Mouse (Mus musculus) hindbrain, embryonic 11.5 days (tissue): ENCODE data around the gene Gm3336. TPM values are rescaled to one million over a fixed set of nuclear protein-coding genes. Genes with fewer than 3 reads are reported as not detected.
A peak's percentile ranks its signal among the peaks of the same experiment; 100 is the strongest.

Experiments used
- ATAC-seq: fragments of 200-750 bp; cut with Nextera tagmentation; 2 replicates; pipeline ENCODE4 v1.8.0; 2017; ENCODE audit warnings: mild to moderate bottlenecking, moderate TSS enrichment, moderate library complexity; ENCODE audit not compliant: low FRiP score
- DNase-seq: peaks from one replicate; pipeline ENCODE4 v3.0.0-alpha.2; 2015; ENCODE audit warnings: low spot score
- H3K27ac ChIP-seq: fragments of 300-500 bp; sonication (generic); 2 replicates; pipeline ENCODE4 v1.5.1; 2014; ENCODE audit warnings: mild to moderate bottlenecking, low read depth, low read length
- H3K27me3 ChIP-seq: fragments of 300-500 bp; sonication (generic); 2 replicates; pipeline ENCODE4 v1.6.1; 2014; ENCODE audit warnings: mild to moderate bottlenecking, low read length, moderate library complexity, mixed read lengths; ENCODE audit not compliant: control insufficient read depth, insufficient read depth
- H3K36me3 ChIP-seq: fragments of 300-500 bp; sonication (generic); 2 replicates; pipeline ENCODE4 v1.6.1; 2014; ENCODE audit warnings: mild to moderate bottlenecking, low read length, moderate library complexity, mixed read lengths; ENCODE audit not compliant: control insufficient read depth, insufficient read depth
- H3K4me1 ChIP-seq: fragments of 300-500 bp; sonication (generic); replicated peaks from 2 replicates; pipeline ENCODE4 v1.6.1; 2014; ENCODE audit warnings: low read length, mixed read lengths; ENCODE audit not compliant: control insufficient read depth, insufficient read depth
- H3K4me2 ChIP-seq: fragments of 300-500 bp; sonication (generic); replicated peaks from 2 replicates; pipeline ENCODE4 v1.6.1; 2014; ENCODE audit warnings: mild to moderate bottlenecking, low read depth, low read length
- H3K4me3 ChIP-seq: fragments of 300-500 bp; sonication (generic); 2 replicates; pipeline ENCODE4 v1.5.1; 2014; ENCODE audit warnings: low read depth, low read length
- H3K9ac ChIP-seq: fragments of 300-500 bp; sonication (generic); 2 replicates; pipeline ENCODE4 v1.6.1; 2014; ENCODE audit warnings: low read depth, low read length
- H3K9me3 ChIP-seq: fragments of 300-500 bp; sonication (generic); 2 replicates; pipeline ENCODE4 v1.6.1; 2016; ENCODE audit warnings: low read length; ENCODE audit not compliant: control insufficient read depth
- WGBS: fragments of 180-500 bp; shearing (Covaris S2); extraction: QIAGEN DNeasy Blood & Tissue Kit; methylation state at CpG from one replicate; pipeline ENCODE4 v1.1.7; 2014; 5-methylcytosine and 5-hydroxymethylcytosine counted together
- polyA plus RNA-seq: library from polyadenylated mRNA; unstranded; fragments of >200 nt; fragmentation: Nextera tagmentation; extraction: Ambion mirVana; gene quantifications from 2 replicates; pipeline ENCODE4 v1.2.1, GENCODE M21; 2014

Gm3336 gene
- polyA plus RNA-seq, 1 experiment from 2014 or later: not detected

DNA sequence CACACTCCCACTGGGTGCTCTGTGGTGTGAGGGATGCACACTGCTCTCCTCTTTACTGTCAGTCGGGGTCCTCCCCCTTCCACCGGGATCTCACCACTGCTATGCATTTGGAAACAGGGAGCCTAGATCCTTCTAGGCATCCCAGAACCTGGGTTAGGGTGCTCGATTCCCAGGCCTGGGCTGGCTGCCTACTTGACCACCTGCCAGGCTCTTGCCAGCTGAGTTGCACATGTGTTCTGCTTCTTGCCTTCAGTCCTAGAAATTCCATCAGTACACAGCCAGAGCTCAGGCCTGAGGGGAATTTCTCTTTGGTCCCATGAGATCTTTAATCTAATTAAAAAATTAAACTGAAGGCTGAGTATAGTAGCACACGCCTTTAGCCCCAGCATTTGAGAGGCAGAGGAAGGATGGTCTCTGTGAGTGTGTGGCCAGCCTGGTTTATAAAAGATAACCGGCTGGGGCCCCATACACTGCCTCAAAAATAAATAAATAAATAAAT lies 28.4 kb upstream of the Gm3336 start:
- Histone ChIP-seq H3K27me3 (no peaks in the 10 kb centered on the region), H3K4me2 (no peak overlapping the region), H3K9ac (no peak overlapping the region), H3K4me1 (peaks cover 8% of the 10 kb centered on the region; the same call in 1 of the 2 replicates), H3K27ac (no peak overlapping the region), H3K36me3 (no peaks in the 10 kb centered on the region), H3K9me3 (no peaks in the 10 kb centered on the region), H3K4me3 (no peak overlapping the region)
- ATAC-seq (no peak), DNase-seq (no peak)
- 85% methylated on average over 5 of the region's 5 CpGs for WGBS

DNA sequence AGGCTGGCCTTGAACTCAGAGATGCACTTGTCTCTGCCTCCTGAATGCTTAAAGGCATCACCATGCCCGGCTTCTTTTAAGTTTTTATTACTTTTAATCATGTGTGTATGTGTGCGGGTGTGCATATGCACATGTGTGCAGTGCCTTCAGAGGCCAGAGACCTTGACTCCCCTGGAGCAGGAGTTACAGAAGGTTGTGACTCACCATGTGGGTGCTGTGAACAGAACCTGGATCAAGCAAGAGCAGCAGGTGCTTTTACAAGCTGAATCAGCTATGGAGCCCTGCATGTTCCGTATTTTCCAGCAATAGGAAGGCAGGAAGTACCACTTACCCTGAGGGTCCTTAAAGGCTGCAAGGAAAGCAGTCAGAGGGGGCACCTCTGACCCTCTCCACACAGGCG lies 27.1 kb upstream of the Gm3336 start:
- no peaks in the 10 kb centered on the region for H3K27me3 ChIP-seq
- peak overlapping the region; percentile 69 for H3K9ac ChIP-seq
- no peaks in the 10 kb centered on the region for H3K9me3 ChIP-seq
- DNase-seq (no peak), ATAC-seq (peak; percentile 1; the same call in 1 of the 2 replicates)
- no peaks in the 10 kb centered on the region for H3K36me3 ChIP-seq
- H3K4me1 ChIP-seq: peaks cover 11% of the 10 kb centered on the region
- peak overlapping the region; percentile 18; the same call in 1 of the 2 replicates for H3K4me3 ChIP-seq
- H3K27ac ChIP-seq: peak overlapping the region; percentile 84
- peak overlapping the region; percentile 54 for H3K4me2 ChIP-seq
- 54% methylated on average over 4 of the region's 4 CpGs for WGBS

DNA sequence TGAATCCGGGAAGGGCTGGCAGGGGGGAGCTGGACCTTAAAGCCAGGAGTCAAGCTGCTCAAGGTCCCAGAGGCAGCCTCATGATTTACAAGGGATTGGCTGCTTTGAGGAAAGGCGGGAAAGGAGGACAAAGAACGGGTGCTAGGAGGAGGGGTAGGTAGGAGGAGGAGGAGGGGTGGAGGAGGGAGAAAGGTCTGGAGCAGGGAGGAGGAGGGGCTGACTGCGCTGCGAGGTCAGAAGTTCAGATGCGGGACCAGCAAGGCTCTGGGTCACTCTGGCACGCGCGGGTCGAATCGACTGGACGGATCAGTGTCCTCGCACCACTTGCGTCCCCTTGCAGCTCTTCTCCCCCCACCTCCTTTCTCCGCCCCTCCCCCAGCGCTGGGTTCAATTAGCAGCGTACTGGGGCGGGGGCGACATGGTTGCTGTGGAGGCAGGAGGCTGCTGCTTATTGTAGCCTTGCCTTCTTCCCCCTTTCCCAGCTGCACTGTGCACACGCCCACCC lies 26.6 kb upstream of the Gm3336 start:
- no peaks in the 10 kb centered on the region for H3K9me3 ChIP-seq
- H3K36me3 ChIP-seq: no peaks in the 10 kb centered on the region
- no peaks in the 10 kb centered on the region for H3K27me3 ChIP-seq
- peak overlapping the region; percentile 84 for H3K27ac ChIP-seq
- H3K4me1 ChIP-seq: peaks cover 16% of the 10 kb centered on the region
- H3K4me2 ChIP-seq: peak overlapping the region; percentile 54
- H3K9ac ChIP-seq: peak overlapping the region; percentile 69
- DNase-seq (peak; percentile 87), ATAC-seq (peak; percentile 77)
- under 1% methylated on average over 20 of the region's 20 CpGs for WGBS
- H3K4me3 ChIP-seq: peak overlapping the region; percentile 18

DNA sequence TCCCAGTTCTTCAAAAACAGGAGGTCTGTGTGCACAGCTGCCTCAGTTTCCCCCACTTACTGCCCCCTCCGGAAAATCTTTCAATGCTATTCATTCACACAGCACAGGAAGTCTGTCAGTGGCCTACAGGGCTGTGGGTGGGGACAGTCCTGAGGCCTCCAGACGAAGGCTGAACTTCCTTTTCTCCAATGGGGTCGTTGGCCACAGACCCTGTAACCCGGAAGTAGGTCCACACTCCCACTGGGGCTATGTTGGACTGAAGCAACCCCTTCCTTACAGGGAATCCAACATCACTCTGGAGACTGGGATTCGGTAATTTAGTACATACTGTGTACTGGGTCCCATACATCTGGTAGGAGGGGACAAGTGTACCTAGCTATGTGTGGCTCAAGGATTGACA lies 24.7 kb upstream of the Gm3336 start:
- ATAC-seq (no peak), DNase-seq (no peak)
- no peak overlapping the region for H3K9ac ChIP-seq
- no peaks in the 10 kb centered on the region for H3K36me3 ChIP-seq
- H3K4me3 ChIP-seq: no peak overlapping the region
- no peak overlapping the region for H3K27ac ChIP-seq
- H3K4me1 ChIP-seq: peaks cover 23% of the 10 kb centered on the region
- 72% methylated on average over 5 of the region's 5 CpGs for WGBS
- H3K4me2 ChIP-seq: no peak overlapping the region
- no peaks in the 10 kb centered on the region for H3K27me3 ChIP-seq
- no peaks in the 10 kb centered on the region for H3K9me3 ChIP-seq

DNA sequence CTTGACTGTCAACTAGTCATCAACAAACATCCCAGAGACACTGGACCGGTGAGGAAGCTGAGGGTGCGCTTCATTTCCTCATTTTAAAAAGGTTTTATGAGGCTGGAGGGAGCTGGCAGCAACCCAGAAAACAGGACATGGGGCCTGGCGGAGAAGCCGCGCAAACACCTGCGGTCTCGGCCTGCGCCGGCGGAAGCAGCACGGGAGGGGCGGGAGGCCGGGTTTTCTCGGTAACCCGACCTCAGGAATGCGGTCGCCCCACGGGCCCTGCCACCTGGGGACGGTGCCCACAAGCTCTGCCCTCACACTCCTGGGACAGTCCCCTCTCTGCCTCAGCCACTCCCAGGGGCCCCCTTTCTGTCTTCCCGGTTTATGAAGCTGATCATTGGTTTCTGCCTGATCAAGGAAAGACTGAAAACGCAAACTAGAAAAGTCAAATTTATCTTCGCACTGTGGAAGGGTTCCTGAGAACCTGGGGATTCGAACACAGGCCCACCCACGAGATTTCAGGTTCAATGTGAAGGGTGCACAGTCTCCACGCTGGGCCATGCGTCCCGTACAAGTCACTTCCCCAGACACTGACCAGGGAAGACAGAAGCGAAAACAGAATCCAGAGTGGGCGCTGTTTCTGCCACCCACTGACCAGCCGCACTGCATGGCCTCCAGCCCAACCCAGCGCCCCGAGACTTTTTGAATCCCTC lies 22.9 kb upstream of the Gm3336 start:
- no peaks in the 10 kb centered on the region for H3K36me3 ChIP-seq
- peaks cover 23% of the 10 kb centered on the region for H3K4me1 ChIP-seq
- no peak for ATAC-seq

DNA sequence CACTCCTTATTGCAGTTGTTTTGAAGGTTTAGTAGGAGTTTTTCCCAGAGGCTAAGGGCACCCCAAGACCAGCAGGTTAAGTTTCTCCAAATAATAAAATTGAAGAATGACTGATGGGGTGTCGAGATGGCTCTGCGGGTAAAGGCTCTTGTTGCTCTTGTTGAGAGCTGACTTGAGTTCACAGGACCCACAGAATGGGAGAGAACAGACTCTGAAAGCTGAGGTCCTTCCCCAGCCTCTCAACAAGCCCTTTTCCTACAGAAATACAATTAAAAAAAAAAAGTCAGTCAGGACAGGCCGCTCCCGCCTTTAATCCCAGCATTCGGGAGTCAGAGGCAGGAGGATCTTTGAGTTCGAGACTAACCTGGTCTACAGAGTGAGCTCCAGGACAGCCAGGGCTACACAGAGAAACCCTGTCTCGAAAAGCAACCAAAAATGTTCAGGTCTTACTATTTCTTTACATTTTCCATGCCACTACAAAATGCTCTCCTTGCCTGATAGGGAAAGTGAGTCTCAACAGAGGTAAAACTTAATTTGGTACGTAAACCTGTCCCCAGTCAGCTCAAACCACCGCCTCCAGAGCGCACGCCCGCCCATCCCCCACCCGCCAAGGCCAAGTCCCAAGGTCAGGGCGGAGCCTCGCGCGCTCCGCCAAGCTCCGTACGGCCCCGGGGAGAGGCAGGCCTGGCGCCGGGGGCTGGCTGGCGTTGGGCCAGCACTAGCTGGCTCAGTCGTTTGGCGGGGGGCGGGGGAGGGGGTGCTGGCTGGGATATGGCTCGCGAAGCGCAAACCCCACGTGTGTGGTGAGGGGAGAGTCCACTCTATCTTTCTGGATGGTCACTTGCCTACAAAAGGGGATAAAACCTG lies 22.1 kb upstream of the Gm3336 start:
- Histone ChIP-seq H3K9me3 (no peaks in the 10 kb centered on the region), H3K4me3 (no peak overlapping the region; the same call in 1 of the 2 replicates), H3K27me3 (no peaks in the 10 kb centered on the region), H3K4me2 (peak overlapping the region; percentile 50), H3K4me1 (peaks cover 26% of the 10 kb centered on the region), H3K9ac (peak overlapping the region; percentile 40; the same call in 1 of the 2 replicates), H3K36me3 (no peaks in the 10 kb centered on the region), H3K27ac (peak overlapping the region; percentile 68)
- 5% methylated on average over 31 of the region's 31 CpGs for WGBS
- DNase-seq (peak; percentile 84), ATAC-seq (no peak)

More for the DNA sequence above, 22.9 kb upstream of the Gm3336 start:
- no peak for DNase-seq
- 31% methylated on average over 32 of the region's 32 CpGs for WGBS
- H3K4me3 ChIP-seq: no peak overlapping the region
- H3K4me2 ChIP-seq: no peak overlapping the region
- no peaks in the 10 kb centered on the region for H3K9me3 ChIP-seq
- peak overlapping the region; percentile 58 for H3K27ac ChIP-seq
- H3K9ac ChIP-seq: 0 out of 2 replicates have a peak overlapping the region, but pooled peaks have one; percentile 7
- no peaks in the 10 kb centered on the region for H3K27me3 ChIP-seq

DNA sequence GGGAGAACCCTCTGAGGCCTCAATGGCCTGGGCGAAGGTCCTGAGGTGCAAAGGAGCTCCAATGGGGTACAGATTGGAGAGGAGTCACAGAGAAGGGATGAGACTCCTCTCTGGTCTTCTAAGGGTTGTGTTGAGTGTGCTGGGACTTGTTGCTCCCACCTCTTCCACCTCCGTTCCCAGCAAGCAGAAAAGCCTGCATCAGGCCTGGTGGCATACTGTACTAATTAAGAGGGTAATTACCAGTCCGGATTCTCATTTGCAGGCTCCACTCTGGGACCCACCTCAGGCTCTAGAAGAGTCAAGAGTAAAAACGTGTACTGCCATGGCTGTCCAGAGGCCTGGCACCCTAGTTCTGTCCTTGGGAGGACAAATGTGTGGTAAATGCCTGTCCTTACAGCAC lies 21.4 kb upstream of the Gm3336 start:
- ATAC-seq: no peak
- Histone ChIP-seq H3K36me3 (no peaks in the 10 kb centered on the region), H3K27me3 (no peaks in the 10 kb centered on the region), H3K27ac (peak overlapping the region; percentile 68), H3K9ac (peak overlapping the region; percentile 40; the same call in 1 of the 2 replicates), H3K4me1 (peaks cover 25% of the 10 kb centered on the region), H3K9me3 (no peaks in the 10 kb centered on the region), H3K4me3 (no peak overlapping the region), H3K4me2 (peak overlapping the region; percentile 50)
- no peak for DNase-seq
- WGBS: 55% methylated on average over 4 of the region's 4 CpGs

DNA sequence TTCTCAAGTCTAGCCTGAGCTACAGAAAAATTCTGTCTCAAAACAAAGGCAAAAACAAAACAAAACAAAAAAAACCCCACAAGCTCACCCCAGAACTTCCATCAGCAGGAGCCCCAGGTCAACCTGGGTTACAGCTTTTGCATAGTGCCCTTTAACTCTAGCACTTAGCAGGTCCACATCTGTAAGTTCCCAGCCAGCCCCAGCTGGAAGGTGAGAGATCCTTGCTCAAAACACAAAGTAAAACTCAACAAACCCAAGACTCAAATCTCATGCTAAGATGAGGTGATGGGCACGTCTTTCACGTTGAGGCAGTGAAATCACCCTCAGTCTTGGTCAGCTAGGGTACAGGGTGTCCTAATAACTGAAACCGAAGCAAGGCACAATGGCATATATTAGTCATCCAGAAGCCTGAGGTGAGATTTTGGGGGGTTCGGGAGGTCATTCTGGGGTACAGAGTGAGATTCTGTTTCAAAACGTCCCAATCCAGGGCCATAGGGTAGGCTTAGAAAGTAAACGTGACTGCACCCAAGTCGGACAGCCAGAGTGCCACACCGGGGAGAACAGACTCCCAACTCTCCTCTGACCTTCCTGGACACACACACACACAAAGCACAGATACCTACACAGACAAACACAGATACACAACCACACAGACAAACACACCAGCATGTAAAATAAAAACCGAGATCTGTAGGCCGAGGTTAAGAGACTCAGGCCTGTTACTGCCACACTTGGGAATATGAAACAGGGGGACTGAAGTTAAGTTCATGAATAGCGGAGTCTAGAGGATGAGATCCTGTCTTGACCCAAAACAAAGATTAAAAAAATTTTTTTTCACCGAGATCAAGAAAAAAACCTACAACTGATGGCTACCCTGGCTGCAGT lies 20.7 kb upstream of the Gm3336 start:
- H3K27me3 ChIP-seq: no peaks in the 10 kb centered on the region
- no peak overlapping the region for H3K9ac ChIP-seq
- no peaks in the 10 kb centered on the region for H3K9me3 ChIP-seq
- peaks cover 24% of the 10 kb centered on the region for H3K4me1 ChIP-seq
- ATAC-seq (no peak), DNase-seq (no peak)
- H3K36me3 ChIP-seq: no peaks in the 10 kb centered on the region; the same call in 1 of the 2 replicates
- 0 out of 2 replicates have a peak overlapping the region, but pooled peaks have one; percentile 99 for H3K4me3 ChIP-seq
- peak overlapping the region; percentile 60 for H3K4me2 ChIP-seq
- 79% methylated on average over 12 of the region's 12 CpGs for WGBS
- H3K27ac ChIP-seq: peak overlapping the region; percentile 99
